Mouse (Mus musculus): ENCODE measurements at regions not wholly inside any gene's neighbourhood (a gene's known extent, or its start where the extent isn't known, plus 50 kb on each side); places are given as distances from the start of the nearest gene placed in this dataset.
"Not testable (repeated sequence)": the region's sequence is repeated elsewhere in the genome, so short reads cannot be mapped to it uniquely, and the experiment has no call there.

- DNase-seq (ENCODE audit: low spot score); H3K4me1 ChIP-seq; H3K9me3 ChIP-seq; H3K27ac ChIP-seq (replicated peaks); H3K36me3 ChIP-seq (replicated peaks); H3K4me3 ChIP-seq; H3K27me3 ChIP-seq (replicated peaks; ENCODE audit: low read depth, poor library complexity, severe bottlenecking): not testable (repeated sequence)
- WGBS: 79% methylated on average over 2 of the region's 2 CpGs
Observed at GRCm38 (mm10) chr12:3188734-3189275, 121.0 kb downstream of the Rab10 start.

GRCm38 (mm10) chr12:3188137-3188536 is 121.6 kb downstream of the Rab10 start:
- Histone ChIP-seq H3K9me3 (no peaks in the 10 kb centered on the region), H3K36me3 (replicated peaks) (no peaks in the 10 kb centered on the region), H3K4me1 (no peaks in the 10 kb centered on the region), H3K27ac (replicated peaks) (no peak overlapping the region), H3K27me3 (replicated peaks; ENCODE audit: low read depth, poor library complexity, severe bottlenecking) (no peaks in the 10 kb centered on the region), H3K4me3 (no peak overlapping the region)
- no peak for DNase-seq (ENCODE audit: low spot score)

GRCm38 (mm10) chr12:3173325-3173724 is 136.4 kb downstream of the Rab10 start:
- Histone ChIP-seq H3K36me3 (replicated peaks) (no peaks in the 10 kb centered on the region), H3K27me3 (replicated peaks; ENCODE audit: low read depth, poor library complexity, severe bottlenecking) (no peaks in the 10 kb centered on the region), H3K4me3 (no peak overlapping the region), H3K4me1 (peaks cover 5% of the 10 kb centered on the region; the same call in 1 of the 2 replicates), H3K9me3 (no peaks in the 10 kb centered on the region; the same call in 1 of the 2 replicates), H3K27ac (replicated peaks) (no peak overlapping the region)
- 78% methylated on average over 2 of the region's 2 CpGs for WGBS
- no peak for DNase-seq (ENCODE audit: low spot score)

- not testable (repeated sequence) for H3K36me3 ChIP-seq (replicated peaks); H3K4me3 ChIP-seq; H3K27me3 ChIP-seq (replicated peaks; ENCODE audit: low read depth, poor library complexity, severe bottlenecking); H3K27ac ChIP-seq (replicated peaks); H3K9me3 ChIP-seq; H3K4me1 ChIP-seq
- DNase-seq (ENCODE audit: low spot score): peak; percentile 13
- 19% methylated on average over 8 of the region's 8 CpGs for WGBS
Observed at GRCm38 (mm10) chr12:3169705-3170287, 140.0 kb downstream of the Rab10 start.

GRCm38 (mm10) chr12:3161666-3162065 is 148.1 kb downstream of the Rab10 start:
- not testable (repeated sequence) for DNase-seq (ENCODE audit: low spot score); H3K27ac ChIP-seq (replicated peaks); H3K4me1 ChIP-seq; H3K9me3 ChIP-seq; H3K36me3 ChIP-seq (replicated peaks); H3K4me3 ChIP-seq; H3K27me3 ChIP-seq (replicated peaks; ENCODE audit: low read depth, poor library complexity, severe bottlenecking)
- WGBS: 74% methylated on average over 6 of the region's 6 CpGs

- DNase-seq (ENCODE audit: low spot score); H3K27me3 ChIP-seq (replicated peaks; ENCODE audit: low read depth, poor library complexity, severe bottlenecking); H3K4me1 ChIP-seq; H3K27ac ChIP-seq (replicated peaks); H3K36me3 ChIP-seq (replicated peaks); H3K4me3 ChIP-seq; H3K9me3 ChIP-seq: not testable (repeated sequence)
- 86% methylated on average over 2 of the region's 2 CpGs for whole genome bisulfite sequencing
Observed at GRCm38 (mm10) chr12:3158771-3159170, 151.0 kb downstream of the Rab10 start.

GRCm38 (mm10) chr12:3153705-3154104 is 156.1 kb downstream of the Rab10 start:
- H3K9me3 ChIP-seq: peaks cover 15% of the 10 kb centered on the region
- H3K27me3 ChIP-seq (replicated peaks; ENCODE audit: low read depth, poor library complexity, severe bottlenecking); H3K27ac ChIP-seq (replicated peaks); DNase-seq (ENCODE audit: low spot score); H3K4me1 ChIP-seq; H3K36me3 ChIP-seq (replicated peaks); H3K4me3 ChIP-seq: not testable (repeated sequence)
- 83% methylated on average over 7 of the region's 7 CpGs for WGBS

GRCm38 (mm10) chr12:3132553-3132952 is 177.2 kb downstream of the Rab10 start:
- not testable (repeated sequence) for H3K27me3 ChIP-seq (replicated peaks; ENCODE audit: low read depth, poor library complexity, severe bottlenecking); H3K4me1 ChIP-seq; H3K9me3 ChIP-seq; H3K36me3 ChIP-seq (replicated peaks); DNase-seq (ENCODE audit: low spot score); H3K27ac ChIP-seq (replicated peaks); H3K4me3 ChIP-seq

- WGBS: 84% methylated on average over 6 of the region's 6 CpGs
Observed at GRCm38 (mm10) chr12:3131149-3131751, 178.5 kb downstream of the Rab10 start.

GRCm38 (mm10) chr12:3127336-3127735 is 182.4 kb downstream of the Rab10 start:
- H3K27me3 ChIP-seq (replicated peaks; ENCODE audit: low read depth, poor library complexity, severe bottlenecking); H3K4me1 ChIP-seq; H3K9me3 ChIP-seq; H3K36me3 ChIP-seq (replicated peaks); H3K4me3 ChIP-seq; H3K27ac ChIP-seq (replicated peaks); DNase-seq (ENCODE audit: low spot score): not testable (repeated sequence)
- WGBS: 62% methylated on average over 1 of the region's 1 CpGs

More at GRCm38 (mm10) chr12:3131149-3131751, 178.5 kb downstream of the Rab10 start:
- DNase-seq (ENCODE audit: low spot score); H3K27me3 ChIP-seq (replicated peaks; ENCODE audit: low read depth, poor library complexity, severe bottlenecking); H3K4me3 ChIP-seq; H3K9me3 ChIP-seq; H3K4me1 ChIP-seq; H3K27ac ChIP-seq (replicated peaks); H3K36me3 ChIP-seq (replicated peaks): not testable (repeated sequence)

- H3K4me3 ChIP-seq: no peak overlapping the region
- 65% methylated on average over 1 of the region's 1 CpGs for WGBS
Observed at GRCm38 (mm10) chr12:3124036-3124435, 185.7 kb downstream of the Rab10 start.

GRCm38 (mm10) chr12:3110589-3110988 is 199.2 kb downstream of the Rab10 start:
- H3K4me3 ChIP-seq; H3K27ac ChIP-seq (replicated peaks); H3K4me1 ChIP-seq; H3K27me3 ChIP-seq (replicated peaks; ENCODE audit: low read depth, poor library complexity, severe bottlenecking); H3K36me3 ChIP-seq (replicated peaks); DNase-seq (ENCODE audit: low spot score): not testable (repeated sequence)
- WGBS: 67% methylated on average over 11 of the region's 11 CpGs
- H3K9me3 ChIP-seq: peaks cover 10% of the 10 kb centered on the region; the same call in 1 of the 2 replicates

More at GRCm38 (mm10) chr12:3124036-3124435, 185.7 kb downstream of the Rab10 start:
- Histone ChIP-seq H3K27ac (replicated peaks) (no peak overlapping the region), H3K4me1 (no peaks in the 10 kb centered on the region), H3K36me3 (replicated peaks) (no peaks in the 10 kb centered on the region), H3K9me3 (no peaks in the 10 kb centered on the region), H3K27me3 (replicated peaks; ENCODE audit: low read depth, poor library complexity, severe bottlenecking) (no peaks in the 10 kb centered on the region)
- DNase-seq (ENCODE audit: low spot score): no peak

- H3K36me3 ChIP-seq (replicated peaks); H3K27ac ChIP-seq (replicated peaks); DNase-seq (ENCODE audit: low spot score); H3K4me3 ChIP-seq; H3K4me1 ChIP-seq; H3K27me3 ChIP-seq (replicated peaks; ENCODE audit: low read depth, poor library complexity, severe bottlenecking): not testable (repeated sequence)
- 80% methylated on average over 5 of the region's 5 CpGs for WGBS
- H3K9me3 ChIP-seq: peaks cover 10% of the 10 kb centered on the region; the same call in 1 of the 2 replicates
Observed at GRCm38 (mm10) chr12:3109671-3110070, 200.1 kb downstream of the Rab10 start.

Measured in embryonic facial prominence, embryonic 10.5 days (tissue).